Mouse (Mus musculus) heart, postnatal 36 days (tissue): Measurements from ENCODE around the gene Gm10272. TPM values are rescaled to one million over a fixed set of nuclear protein-coding genes. Genes with fewer than 3 reads are reported as not detected.
A peak's percentile ranks its signal among the peaks of the same experiment; 100 is the strongest.
"Not testable (repeated sequence)": the region's sequence is repeated elsewhere in the genome, so short reads cannot be mapped to it uniquely, and the experiment has no call there.

Experiments
- DNase-seq, 2 experiments: peaks; one replicate each; pipeline ENCODE4 v3.0.0; 2021 to 2022
- intact Hi-C: fragments of 180-260 bp; cut with DNase I; formaldehyde crosslinking; loops from one replicate; pipeline ENCODE4 v1.15.1; 2025
- total RNA-seq, 2 experiments: library from RNA; stranded (reverse); gene quantifications; 2 replicates each; pipeline ENCODE4 v1.2.3; 2021

Gene Gm10272
- not detected for total RNA-seq

DNA sequence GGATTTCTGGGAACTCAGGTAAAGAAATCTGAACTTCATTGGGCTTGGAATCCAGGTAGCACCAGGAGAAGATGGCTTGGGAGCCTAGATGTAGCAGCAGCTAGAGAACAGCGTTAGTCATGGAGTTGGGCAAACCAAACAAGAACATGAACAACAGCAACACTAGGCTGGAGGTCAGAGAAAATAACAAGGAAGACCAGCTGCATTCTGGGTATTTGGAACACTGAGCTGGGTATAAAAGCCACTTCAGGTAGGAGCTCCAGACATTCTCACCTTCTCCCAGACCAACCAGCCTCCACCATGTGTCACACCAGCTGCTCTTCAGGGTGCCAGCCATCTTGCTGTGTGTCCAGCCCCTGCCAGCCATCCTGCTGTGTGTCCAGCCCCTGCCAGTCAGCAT is at the start of gene Gm10272:
Gm10272 (plus strand) TSS at position 301 of the 400 bp plus-strand sequence.
- intact Hi-C loops = no loop called here
- no peak for DNase-seq

DNA sequence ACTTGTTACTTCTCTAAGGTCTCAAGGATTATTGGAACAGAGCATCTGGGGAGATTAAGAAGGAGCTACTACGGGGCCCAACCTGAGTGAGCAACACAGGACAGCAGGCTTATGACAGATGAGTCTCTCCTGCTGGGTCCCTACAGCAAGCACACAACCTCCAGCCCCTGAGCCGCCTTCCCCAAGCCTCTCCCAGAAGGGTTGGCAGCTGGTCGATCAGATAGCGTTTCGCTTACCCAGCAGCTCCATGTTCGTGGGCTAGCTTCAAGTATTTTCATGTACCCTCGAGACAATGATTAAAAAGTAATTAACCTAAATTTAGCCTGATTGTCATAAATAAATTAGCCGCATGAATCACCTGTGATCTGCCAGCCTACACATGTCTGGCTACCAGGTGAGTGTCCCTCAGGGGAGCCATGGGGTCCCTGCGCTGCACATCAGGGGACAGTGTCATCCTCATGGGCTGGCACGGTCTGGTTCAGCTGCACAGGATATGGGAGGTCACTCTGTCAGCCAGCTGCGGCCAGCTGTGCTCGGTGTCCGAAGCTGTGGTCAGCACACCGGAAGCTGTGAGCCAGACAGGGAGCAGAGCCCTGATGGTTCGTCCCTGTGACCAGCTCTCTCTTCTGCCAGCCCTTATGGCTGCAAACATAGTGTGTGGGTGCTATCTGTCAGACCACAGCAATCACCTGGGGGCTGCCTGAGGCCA is 48.0 kb upstream of the Gm10272 start:
- peak; percentile 34 to 36 for DNase-seq
- intact Hi-C loops = no loop called here

DNA sequence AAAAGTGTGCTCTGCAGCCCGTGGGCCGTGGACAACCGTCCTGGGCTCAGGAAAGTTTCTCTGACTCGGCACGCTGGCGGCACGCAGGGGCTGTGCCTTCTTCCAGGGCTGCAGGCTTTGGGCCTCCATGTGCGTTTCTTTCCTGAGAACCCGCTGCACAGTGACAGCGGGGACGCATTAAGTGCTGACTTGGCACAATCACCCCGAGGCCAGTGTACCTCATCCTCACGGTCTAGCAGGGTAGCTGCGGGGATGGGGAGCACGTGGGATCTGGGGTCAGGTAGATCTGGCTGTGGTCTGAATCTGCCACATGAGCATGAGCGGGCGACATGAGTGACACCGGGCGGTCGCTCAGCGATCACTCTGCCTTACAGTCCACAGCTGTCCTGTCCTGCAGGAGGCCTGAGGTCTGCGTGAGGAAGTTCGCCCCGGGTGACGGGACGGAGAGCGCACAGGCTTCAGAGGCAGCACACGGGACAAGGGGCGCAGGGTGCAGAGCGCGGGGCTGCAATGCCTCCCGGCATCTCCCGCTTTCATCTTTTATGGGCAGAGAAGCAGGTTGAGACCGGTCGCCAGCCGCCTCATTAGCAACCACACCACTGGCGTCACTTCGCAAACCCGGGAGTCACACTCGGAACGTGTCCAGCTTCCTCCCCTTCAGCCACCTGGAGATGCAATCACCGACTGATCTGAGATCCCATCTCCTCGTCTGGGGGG is 42.3 kb upstream of the Gm10272 start:
- intact Hi-C loops = no loop called here
- DNase-seq = no peak

DNA sequence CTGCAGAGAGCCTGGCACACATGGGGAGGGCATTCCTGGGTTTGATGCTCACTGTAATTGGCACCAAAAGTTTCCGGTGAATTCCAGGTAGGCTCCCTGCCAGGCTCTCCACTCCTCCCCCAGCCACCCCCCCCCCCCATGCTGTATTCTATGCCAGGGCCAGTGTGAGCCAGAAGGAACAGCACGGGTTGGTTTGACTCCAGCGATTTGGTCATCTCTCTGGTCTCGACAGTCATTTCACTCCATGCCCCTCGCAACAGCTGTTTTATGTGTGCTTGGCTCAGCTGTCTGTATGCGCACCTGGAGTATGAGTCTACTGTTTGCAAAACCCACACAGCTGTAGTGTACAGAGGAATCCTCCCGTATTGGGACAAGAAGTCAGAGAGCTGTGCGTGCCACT is 40.1 kb upstream of the Gm10272 start:
- intact Hi-C loops = no loop called here
- no peak for DNase-seq

DNA sequence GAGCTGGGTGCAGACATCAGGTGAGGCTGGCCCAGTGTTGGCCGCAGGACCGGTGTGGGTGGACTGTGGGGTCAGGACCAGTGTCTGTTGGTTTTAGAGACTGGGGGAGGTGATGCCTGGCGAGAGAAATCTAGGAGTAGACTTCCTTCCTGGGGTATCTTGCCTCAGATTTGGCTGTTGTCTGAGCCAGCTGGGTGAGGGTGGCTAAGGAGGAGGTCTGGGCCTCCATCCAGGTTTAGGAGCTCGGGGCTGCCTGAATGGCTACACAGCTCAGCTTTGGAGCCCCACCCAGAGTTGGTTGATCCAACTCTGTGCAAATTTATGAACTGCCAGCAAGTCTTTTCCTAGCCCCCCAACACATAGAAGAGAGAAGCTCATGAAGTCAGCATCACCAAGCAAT is 39.0 kb upstream of the Gm10272 start:
- no peak for DNase-seq
- intact Hi-C loops = no loop called here

DNA sequence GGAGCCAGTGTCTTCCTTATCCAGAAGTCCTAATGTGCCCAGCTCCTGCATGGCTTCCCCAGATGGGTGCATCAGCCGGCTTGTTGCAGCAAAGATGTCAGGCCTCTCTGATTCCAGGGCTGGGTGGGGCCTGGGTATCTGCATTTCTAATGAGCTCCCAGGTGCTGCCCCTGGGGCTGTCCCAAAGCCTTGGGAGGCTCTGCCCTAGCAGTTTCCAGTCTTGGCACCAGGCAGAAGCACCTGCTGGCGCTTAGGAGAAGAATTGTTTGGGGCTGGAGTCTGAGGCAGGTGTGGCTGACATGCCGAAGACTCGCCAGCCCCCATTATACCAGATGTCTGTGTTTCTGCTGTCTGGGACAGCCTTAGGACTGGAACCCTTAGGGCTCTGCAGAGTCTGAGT is 35.7 kb upstream of the Gm10272 start:
- DNase-seq = no peak
- intact Hi-C loops = no loop called here

DNA sequence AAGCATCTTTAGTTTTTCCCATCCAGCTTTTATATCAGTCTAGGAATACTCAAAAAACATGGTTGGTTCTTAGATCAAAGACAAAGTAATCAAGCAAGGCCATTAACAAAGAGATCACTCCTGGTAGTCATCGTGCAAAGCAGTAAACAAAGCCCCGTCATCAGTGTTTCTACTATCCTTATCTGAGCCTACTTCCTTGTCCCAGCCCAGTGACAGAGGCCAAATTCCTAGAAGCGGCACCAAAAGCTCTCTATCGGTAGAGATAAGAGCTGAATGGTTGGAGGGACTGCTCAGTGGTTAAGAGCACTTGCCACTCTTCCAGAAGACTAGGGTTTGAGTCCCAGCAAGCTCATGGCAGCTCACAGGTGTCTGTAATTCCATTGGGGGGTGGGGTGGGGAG is 34.9 kb upstream of the Gm10272 start:
- no peak for DNase-seq
- intact Hi-C loops = no loop called here

DNA sequence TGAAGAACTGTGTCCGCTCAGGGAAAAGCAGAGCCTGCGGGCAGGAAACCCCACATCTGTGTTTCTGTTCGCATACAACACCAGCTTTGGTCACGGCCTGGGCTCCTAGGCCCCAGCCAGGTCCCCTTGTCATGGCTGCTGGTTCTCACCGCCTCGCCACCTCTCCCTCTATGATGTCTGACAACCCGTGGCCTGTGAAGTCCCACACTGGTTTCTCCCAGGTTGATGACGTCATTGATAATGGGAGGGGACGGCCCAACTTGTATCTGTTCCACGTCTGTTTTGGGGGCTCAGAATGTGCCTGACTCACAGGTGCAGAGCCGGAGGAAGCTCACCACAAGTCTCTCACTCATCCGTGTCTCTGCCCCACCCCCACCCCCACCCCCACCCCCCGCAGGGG is 32.7 kb upstream of the Gm10272 start:
- no peak for DNase-seq
- intact Hi-C loops = no loop called here

DNA sequence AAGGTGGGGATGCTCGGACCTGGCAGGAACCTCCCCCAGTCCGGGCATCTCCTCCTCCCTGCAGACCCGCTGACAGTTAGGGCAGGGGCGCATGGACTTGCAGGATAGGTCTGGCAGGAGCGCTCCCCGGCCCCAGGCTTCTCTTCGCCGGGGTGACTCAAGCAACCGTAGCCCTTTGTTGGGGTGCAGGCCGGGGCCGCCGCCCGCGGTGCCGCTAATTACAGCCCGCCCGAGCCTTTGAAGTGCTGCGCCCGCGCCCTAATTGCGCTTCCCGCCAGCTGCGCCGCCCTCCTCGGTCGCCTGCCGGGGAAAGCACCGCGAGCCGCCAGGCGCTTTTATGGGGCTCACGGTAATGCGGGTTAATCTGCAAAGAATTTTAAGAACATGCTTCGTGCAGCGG is 28.9 kb upstream of the Gm10272 start:
- intact Hi-C loops = no loop called here
- no peak for DNase-seq

DNA sequence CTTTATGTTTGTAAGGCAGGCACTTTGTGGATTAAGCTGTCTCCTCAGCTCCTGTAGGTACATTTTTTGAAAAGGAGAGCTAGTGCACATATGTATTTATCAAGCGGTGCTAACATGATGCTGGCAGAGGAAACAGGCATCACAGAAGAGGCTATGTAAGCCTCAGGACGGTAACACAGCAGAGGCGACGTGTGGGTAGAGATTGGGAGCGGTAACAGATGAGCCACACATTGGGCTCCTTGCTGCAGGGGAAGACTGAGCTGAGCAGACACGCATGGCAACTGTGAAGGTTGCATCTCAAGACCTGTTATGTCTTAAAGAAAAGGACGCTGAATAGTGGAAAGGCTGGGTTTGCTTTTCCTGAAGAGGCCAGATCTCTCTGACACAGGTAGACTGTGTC is 23.4 kb upstream of the Gm10272 start:
- DNase-seq = no peak
- intact Hi-C loops = no loop called here

DNA sequence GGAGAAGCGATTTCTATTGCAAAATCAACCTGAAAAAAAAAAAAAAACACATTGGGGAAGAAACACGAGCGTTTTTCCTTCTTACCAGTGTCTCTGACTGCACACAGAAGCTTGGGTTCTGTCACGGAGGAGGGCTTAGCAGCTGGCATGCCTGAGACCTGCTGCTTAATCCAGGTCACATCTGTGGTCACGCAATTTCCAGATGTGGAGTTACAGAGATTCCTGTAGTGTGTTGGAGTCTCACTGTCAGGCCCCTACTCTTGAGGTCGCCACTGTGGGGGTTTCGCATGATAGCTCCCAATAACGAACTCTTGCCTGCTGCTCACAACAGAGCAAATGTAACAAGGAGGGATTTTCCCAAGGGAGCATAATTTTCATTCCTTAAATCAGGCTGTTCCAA is 22.2 kb upstream of the Gm10272 start:
- no peak for DNase-seq
- intact Hi-C loops = no loop called here

DNA sequence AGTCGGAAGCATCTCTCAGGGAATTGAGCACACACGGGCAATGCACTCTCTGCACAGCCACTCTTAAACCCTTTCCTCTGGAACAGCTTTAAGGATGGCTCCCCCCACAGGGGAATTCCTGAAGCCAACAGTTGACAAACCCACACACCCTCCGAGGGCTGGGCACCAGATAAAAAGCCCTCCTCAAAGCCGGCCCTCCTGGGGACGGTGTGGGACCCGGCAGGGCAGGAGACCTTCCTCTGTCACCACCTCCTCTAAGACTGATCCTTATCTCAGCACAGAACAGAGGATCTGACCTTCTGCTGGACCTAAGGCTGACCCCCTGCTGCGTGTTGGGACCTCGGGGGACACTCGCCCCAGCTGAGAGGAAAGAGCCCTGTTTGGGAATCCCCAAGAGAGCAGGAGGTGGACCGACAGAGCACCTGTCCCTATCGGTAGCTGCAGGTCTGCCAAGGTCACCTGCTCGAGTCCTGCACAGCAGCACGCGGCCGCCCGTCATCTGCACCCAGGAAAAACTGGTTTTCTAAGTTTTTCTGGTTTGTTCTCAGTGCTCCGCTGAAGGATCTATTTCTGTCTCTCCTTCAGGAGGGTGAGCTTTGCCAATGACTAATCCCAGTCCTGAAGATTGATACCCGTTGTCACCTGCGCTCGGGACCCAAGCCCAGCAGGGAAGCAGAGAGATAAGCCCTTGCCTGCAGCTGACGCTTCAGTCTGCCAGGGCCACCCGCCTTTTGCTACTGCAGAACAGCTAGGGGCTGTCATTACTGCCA is 20.3 kb upstream of the Gm10272 start, which contains the start of gene Tspear:
Tspear (plus strand) TSS at position 675 of the 770 bp plus-strand sequence.
- intact Hi-C loops = no loop called here
- no peak for DNase-seq

DNA sequence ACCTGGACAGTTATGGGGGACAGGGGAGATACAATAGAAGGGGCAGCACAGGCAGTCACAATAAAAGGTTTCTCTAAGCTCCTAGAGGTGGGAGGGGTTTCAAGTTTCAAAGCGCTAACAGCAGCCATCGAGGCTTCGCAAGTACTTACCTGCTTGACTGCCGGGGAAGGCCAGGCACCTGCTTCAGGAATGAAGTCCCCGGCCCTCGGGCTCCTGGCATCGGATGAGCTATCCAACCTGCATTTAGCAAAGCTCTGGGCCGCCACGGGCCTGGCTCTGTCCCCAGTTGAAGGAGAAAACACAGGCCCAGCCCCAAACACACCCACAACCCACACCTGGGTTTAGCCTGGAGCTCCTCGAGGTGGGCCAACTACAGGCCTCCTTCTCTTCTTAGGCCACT is 19.4 kb upstream of the Gm10272 start:
- intact Hi-C loops = no loop called here
- DNase-seq = no peak

DNA sequence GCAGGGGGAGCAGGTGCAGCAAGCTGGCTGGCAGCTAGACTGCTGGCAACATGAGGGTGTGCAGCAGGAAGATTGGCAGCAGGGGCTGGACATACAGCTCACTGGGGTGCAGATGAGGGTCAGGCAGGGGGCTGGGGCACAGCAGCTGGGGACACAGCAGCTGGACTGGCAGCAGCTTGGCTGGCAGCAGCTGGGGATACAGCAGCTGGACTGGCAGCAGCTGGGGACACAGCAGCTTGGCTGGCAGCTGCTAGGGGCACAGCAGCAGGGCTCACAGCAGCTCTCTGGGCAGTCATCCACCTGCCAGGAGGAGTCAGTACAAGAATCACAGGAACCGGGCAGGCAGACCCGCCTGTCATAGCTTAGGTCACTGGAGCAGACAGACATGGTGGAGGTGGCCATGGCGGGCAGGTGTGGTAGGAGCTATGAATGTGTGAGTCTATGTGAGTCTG is 16.0 kb upstream of the Gm10272 start, which contains the start of gene Gm19402:
Gm19402 (minus strand) TSS at position 402 of the 452 bp plus-strand sequence.
- not testable (repeated sequence) for DNase-seq

DNA sequence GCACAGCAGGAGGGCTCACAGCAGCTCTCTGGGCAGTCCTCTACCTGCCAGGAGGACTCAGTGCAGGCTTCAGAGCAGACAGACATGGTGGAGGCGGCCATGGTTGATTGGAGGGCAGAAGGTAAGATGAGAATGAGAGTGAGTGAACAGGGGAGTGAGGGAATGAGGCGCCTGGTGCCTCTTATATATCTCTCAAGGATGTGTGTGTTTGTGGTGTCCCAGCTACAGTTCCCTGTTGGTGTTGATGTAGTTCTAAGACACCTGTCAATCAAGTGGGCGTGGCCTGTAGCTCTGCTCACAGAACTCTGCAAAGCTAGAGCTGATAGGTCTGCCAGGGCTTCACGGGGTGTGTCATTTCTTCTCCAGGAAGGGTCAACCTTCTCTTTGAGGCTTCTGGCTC is 9.3 kb upstream of the Gm10272 start, which contains the start of gene Gm9508:
Gm9508 (minus strand) TSS at position 101 of the 400 bp plus-strand sequence.
- DNase-seq = no peak
- intact Hi-C loops = no loop called here

More for the DNA sequence above, 16.0 kb upstream of the Gm10272 start, which contains the start of gene Gm19402:
- intact Hi-C loops = not testable (repeated sequence)

DNA sequence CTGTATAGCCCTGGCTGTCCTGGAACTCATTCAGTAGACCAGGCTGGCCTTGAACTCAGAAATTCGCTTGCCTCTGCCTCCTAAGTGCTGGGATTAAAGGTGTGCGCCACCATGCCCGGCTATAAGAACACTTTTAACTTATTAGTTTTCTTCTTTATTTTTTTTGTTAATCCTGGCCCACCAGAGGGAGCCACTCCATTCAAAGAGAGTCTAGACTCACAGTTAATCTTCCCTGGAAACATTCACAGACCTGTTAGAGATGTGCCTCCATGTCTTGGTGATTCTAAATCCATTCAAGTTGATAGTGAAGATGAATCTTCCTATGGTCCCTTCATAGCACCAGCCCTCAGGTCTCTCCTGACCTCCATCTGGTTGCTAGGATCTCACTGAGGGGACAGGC is 3.4 kb downstream of the Gm10272 start:
- DNase-seq = no peak
- intact Hi-C loops = loop anchor here (5.0 kb wide), 1 partner anchor 167 kb away; no protein-coding TSS in a partner anchor

DNA sequence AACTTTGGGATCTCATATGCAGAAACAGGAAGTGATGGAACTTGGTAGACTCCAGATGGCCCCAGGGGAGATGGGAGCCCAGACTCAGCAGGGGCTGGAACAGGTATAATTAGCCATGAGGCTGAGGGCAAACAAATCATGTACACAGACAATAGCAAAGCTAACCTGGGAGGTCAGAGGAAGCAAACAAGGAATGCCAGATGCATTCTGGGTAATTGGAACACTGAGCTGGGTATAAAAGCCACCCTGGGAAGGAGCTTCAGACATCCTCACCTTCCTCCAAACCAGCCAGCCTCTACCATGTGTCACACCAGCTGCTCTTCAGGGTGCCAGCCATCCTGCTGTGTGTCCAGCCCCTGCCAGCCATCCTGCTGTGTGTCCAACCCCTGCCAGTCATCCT is 4.7 kb downstream of the Gm10272 start, which contains the start of gene Gm10024:
Gm10024 (plus strand) TSS at position 301 of the 400 bp plus-strand sequence.
- intact Hi-C loops = loop anchor here (5.0 kb wide), 1 partner anchor 166 kb away; no protein-coding TSS in a partner anchor
- not testable (repeated sequence) for DNase-seq

DNA sequence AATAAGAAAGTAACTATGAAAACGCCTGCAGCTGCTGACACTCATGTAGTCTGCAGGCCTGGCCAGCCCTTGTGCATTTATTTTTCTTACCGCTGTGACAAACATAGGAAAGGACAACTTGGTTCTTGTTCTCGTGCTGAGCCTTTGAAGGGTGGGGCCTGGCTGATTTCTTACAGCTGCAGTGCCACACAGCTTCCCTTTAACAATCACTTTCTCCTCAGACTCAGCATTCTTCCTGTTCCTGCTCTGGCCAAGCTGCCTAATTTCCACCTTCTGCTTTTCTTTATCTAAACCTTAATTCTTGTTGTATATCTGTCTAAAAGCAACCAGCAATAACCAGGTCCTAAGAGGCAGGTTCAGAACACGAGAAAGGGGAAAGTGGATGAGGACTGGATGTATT is 7.3 kb downstream of the Gm10272 start:
- intact Hi-C loops = loop anchor here (5.0 kb wide), 1 partner anchor 164 kb away; no protein-coding TSS in a partner anchor
- peak in 1 of 2 experiments; percentile 2 for DNase-seq

DNA sequence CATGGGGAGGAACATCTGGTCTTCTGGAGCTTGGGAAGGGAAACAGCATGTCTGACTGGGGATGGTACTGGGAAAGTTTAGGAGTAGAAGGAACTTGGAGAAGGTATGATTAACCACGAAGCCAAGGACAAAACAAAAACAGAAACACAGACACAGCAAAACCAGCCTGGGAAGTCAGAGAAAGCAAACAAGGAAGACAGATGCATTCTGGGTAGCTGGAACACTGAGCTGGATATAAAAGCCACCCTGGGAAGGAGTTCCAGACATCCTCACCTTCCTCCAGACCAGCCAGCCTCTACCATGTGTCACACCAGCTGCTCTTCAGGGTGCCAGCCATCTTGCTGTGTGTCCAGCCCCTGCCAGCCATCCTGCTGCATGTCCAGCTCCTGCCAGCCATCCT is 9.1 kb downstream of the Gm10272 start, which contains the start of gene Gm10142:
Gm10142 (plus strand) TSS at position 301 of the 400 bp plus-strand sequence.
- DNase-seq = no peak
- intact Hi-C loops = no loop called here

DNA sequence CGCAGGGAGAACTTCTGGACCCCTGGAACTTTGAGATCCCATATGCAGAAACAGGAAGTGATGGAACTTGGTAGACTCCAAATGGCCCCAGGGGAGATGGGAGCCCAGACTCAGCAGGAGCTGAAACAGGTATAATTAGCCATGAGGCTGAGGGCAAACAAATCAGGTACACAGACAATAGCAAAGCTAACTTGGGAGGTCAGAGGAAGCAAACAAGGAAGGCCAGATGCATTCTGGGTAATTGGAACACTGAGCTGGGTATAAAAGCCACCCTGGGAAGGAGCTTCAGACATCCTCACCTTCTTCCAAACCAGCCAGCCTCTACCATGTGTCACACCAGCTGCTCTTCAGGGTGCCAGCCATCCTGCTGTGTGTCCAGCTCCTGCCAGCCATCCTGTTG is 13.9 kb downstream of the Gm10272 start, which contains the start of gene Krtap12-1:
Krtap12-1 (plus strand) TSS at position 301 of the 400 bp plus-strand sequence.
- DNase-seq, intact Hi-C loops: not testable (repeated sequence)
